Mouse (Mus musculus): ENCODE measurements around the gene Bscl2.
"Not testable (repeated sequence)": the region's sequence is repeated elsewhere in the genome, so short reads cannot be mapped to it uniquely, and the experiment has no call there.

Bscl2 gene

DNA sequence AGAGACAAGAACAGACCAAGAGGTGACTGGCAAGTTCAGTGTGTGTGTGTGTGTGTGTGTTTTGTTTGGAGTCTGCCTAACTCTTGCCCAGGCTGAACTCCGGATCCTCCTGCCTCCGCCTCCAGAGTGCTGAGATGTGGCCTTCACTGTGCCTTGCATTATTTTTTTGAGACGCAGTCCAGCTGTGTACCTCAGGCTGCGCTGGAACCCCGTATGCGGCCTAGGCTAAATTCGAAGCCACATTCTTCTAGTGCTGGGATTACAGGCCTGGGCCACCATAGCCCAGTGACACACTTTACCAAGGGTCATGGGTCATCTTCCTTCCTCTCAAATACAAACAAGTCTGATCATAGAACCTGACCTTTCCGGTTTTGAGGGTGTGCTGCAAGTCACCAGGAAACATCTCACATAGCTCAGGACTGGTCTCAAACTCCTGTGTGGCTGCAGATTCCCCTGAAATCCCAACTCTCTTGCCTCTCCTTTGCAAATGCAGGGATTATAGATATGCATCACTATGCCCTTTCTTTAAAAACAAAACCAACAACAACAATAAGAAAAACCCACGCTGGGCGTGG, 35.1 kb downstream of the Bscl2 start:
- DNase-seq = no peak

DNA sequence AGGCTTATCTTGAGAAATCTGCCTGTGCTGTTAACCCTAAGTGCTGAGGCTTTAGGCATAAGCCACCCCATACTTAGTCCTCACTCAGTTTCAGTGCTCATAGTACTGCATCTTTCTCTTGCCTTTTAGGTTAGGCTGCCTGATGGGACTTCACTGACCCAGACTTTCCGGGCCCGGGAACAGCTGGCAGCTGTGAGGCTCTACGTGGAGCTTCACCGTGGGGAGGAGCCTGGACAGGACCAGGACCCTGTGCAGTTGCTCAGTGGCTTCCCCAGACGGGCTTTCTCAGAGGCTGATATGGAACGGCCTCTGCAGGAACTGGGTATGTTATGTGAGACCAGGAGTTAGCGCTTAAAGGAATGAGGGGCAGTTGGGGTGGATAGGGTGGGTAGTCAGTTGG, 37.8 kb downstream of the Bscl2 start:
- no peak for DNase-seq

DNA sequence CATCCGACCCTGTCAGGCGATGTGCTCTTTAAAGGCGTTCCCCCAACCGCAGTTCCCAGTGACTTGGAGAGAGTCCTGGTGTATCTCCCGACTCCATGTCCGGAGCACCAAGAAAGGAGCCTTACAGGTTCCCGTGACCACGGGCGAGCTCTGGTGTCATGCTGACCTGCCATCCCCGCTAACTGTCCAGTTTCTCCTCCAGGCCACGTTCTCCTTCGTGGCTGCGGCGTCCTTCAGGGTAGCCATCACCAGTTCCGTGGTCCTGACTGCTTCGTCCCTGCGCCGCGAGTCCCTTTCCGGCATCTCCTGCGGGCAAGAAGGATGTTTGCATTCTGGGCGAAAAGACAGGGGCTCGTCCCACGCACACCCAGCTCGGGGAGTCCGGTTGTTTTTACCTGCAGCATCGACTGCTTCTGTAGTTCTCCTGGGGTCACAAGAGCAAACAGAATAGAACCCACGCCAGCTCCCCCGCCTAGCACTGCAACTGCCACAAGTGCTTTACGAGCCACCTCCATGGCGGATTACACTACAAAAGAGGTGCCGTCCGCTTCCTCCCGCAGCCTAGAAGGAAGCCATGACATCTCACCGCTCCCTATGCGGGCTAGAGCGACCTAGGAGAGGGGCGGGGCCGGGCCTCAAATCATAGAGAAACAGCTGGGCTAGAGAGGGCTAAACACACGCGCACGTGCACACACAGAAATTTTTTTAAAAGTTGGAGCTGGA, 43.2 kb downstream of the Bscl2 start, which contains the start of gene Uqcc3:
TSS of gene Uqcc3 (minus strand) at position 613 of the 723 bp plus-strand sequence.
- peak; percentile 80 to 88 for DNase-seq

DNA sequence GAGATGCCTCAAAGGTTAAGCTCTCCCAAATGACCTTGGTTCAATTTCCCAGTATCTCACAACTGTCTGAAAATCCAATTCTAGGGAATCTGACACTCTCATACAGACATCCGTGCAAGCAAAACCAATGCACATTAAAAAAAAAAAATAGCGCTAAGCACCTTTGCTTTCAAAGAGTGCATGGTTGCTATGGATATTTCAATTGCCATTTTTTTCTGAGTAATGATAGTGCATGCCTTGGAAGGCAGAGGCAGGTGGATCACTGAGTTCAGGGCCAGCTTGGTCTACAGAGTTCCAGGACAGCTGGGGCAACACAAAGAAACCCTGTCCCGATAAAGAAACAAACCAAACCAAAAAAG, 43.7 kb downstream of the Bscl2 start:
- no peak for DNase-seq

DNA sequence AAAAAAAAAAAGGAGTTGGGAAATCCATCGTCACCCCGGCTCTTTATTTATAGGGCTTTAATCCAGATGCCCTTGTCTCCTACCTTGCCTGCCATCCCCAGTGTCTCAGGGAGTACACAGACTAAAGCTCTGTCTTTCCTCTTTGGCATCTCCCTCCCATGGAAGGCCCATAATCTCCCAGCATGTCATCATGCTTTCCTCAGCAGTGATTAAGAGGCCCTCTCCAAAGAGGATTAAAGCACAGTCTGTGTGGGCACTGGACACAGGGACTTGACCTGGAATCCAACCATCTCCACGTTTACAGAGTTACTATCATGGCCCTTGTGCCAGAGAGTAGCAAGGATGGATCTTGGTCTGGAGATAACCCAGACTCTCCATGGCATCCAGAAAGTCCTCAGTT, 46.3 kb downstream of the Bscl2 start, which contains the start of the genes Lbhd1 and Gm49403:
TSS of gene Lbhd1 (plus strand) at position 117 of the 400 bp plus-strand sequence.
TSS of gene Gm49403 (plus strand) at position 315 of the 400 bp plus-strand sequence.
- DNase-seq = no peak

DNA sequence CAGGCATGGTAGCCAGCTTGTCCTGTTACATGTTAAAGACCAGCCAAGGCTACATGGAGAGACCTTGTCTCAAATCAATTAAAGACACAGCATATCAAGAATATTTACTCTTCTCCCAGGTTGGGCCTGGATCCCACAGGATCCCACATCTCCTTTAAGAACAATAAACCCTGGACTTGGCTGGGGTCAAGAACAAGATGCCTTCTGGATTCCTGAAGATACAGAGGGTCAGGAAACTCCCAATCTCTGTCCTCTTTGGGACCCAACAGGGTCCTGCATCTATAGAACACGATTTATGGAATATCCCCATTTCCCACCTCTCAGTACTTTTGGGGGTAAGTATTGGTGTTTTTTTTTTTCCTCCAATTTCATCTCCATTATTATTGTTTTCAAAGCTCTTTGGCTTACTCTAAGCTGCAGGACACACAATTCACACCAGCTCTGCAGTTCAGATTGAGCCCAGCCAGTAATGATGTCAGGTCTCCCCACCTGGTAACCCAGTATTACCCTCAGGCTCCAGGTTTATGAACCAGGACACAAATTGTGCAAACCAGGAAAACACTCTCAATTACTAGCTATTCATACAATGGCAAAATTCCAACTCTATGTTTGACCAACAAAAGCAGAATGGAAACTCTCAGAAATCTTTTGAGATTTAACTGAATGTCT, 49.8 kb downstream of the Bscl2 start:
- DNase-seq = no peak

DNA sequence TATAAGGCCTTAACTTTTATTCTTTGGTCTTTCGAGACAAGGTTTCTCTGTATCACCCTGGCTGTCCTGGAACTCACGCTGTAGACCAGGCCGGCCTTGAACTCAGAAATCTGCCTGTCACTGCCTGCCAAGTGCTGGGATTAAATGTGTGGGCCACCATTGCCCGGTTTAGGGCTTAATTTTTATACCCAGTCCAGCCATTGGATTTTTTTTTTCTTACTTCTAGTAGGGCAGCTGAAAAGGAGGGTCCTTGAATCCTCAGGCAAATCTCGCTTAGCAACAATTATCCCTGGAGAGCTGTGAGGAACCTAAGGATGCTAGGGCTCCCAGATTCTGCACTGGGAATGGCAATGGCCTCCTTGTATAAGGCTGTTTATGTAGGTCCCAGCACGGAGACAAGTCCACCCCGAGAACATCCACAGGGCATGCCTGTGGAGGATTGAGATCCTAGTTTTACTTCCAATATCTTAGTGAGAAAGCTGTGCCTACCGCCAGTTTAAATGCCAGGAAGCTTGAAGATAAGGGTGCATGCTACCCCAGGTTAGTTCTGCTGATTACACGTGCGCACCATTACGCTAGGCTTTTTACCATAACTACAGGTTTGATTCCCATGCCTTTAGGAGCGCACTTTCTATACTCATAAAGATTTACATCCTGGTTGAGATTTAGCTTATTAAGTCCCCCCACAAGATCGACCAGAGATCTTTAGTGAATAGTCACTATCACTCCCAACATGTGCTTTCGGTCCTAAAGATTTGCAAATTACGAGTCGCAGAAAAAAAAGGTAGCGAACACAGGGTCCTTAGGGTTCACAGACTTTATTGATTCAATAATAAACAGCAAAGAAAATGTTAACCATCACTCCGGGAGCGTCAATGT, 50.6 kb downstream of the Bscl2 start:
- no peak for DNase-seq

DNA sequence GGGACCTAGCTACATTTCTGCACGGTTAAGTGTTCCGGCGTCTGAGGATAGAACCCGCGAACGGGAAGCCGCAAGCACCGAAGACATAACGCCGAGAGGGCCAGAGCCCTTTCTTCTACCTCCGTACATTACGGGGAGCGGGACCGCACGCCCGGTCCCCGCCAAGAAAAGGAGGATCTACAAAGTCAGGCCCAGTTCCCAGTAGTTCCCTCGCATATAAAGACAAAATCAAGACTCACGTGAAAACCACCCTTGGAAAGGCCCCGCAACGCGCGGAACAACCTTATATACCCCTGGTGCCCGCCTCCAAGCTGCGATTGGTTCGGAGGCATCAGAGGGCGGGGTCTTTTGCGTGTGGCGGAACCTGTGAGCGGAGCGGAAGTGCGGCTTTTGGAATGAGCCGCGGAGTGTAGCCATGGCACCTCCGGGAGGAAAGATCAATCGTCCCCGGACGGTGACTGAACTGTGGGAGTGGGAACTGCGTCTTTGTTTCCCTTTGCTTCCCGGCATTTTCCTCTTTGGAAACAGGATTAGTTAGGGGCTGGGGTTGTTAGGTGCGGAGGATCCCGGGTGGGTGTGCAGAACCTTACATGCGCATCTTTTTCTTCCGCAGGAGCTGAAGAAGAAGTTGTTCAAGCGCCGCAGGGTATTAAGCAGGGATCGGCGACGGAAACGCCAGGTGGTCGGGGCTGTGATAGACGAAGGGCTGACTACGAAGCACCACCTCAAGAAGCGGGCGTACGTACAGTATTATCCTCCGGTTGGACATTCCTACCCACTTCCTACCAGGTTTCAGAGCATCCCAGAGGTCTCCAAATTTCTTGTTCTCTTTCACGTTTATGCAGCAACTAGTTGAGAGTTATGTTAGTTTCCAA, 51.5 kb downstream of the Bscl2 start, which contains the start of the genes 1810009A15Rik and Gm49416:
TSS of gene 1810009A15Rik (plus strand) at position 343 of the 875 bp plus-strand sequence.
TSS of gene Gm49416 (plus strand) at position 416 of the 875 bp plus-strand sequence.
- peak; percentile 89 to 91 for DNase-seq

DNA sequence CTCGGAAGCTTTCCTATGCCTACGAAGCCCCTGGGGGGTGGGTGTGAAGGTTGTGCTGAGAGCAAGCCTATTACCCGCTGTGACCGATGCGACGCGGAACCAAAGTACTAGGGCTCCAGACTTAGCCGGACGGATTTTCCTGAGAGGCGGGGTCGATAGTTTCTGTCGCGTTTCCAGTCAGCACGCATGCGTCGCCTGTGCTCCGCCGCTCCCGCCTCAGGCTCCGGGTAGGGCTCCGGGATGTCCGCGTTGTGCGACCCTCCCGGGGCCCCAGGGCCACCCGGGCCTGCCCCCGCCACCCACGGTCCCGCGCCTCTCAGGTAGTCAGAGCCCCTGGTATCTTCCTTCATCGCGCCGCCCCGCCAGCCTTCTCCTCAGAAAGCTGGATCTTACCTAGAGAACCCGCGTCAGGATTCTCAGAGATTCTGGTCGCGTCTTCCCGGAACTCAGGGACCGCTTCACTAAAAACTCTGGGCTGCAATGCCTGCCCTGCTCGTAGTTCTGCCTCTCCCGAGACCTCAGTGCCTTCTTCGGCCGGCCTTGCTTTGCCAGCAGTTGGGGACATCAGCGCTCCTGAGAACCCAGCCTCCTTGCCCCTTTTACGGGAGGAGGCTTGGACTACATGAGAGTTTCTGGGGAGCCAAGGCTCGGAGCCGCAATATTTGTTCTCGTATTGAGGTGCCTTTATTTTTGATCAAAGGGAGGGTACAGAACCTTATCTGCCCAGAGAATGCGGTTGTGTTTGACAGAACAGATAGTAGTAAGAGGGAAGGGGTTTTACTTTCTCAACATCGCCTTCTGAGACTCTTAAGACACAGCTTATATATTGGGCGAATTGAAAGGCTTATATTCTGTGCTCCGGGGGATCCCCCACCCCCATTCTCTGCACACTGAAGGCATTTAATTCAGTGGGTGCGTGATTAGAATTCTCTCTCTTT, 55.8 kb downstream of the Bscl2 start, which contains the start of gene Ints5:
TSS of gene Ints5 (plus strand) at position 177 of the 938 bp plus-strand sequence.
- DNase-seq = peak; percentile 66 to 81

DNA sequence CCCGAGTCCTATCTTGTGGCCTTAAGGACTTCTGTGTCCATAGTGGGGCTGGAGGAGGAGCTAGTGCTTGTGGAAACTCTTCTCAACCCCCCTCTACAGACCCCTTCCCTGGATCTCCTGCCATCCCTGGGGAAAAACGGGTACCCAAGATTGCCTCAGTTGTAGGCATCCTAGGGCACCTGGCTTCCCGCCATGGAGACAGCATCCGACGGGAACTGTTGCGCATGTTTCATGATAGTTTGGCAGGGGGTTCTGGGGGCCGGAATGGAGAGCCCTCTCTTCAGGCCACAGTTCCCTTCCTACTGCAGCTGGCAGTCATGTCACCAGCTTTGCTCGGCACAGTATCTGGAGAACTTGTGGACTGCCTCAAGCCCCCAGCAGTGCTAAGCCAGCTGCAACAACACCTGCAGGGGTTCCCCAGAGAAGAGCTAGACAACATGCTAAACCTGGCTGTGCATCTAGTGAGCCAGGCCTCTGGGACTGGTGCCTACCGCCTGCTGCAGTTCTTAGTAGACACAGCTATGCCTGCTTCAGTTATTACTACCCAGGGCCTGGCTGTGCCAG, 58.2 kb downstream of the Bscl2 start:
- DNase-seq = no peak

DNA sequence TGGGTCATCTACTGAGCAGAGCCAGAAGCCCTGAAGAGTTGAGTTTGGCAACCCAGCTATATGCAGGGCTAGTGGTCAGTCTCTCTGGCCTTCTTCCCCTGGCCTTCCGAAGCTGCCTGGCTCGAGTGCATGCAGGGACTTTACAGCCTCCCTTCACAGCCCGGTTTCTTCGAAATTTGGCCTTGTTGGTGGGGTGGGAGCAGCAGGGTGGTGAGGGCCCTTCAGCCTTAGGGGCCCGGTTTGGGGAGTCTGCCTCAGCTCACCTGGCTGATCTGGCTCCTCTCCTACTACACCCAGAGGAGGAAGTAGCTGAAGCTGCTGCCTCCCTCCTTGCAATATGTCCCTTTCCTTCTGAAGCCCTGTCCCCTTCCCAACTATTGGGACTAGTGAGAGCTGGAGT, 59.0 kb downstream of the Bscl2 start:
- not testable (repeated sequence) for DNase-seq

DNA sequence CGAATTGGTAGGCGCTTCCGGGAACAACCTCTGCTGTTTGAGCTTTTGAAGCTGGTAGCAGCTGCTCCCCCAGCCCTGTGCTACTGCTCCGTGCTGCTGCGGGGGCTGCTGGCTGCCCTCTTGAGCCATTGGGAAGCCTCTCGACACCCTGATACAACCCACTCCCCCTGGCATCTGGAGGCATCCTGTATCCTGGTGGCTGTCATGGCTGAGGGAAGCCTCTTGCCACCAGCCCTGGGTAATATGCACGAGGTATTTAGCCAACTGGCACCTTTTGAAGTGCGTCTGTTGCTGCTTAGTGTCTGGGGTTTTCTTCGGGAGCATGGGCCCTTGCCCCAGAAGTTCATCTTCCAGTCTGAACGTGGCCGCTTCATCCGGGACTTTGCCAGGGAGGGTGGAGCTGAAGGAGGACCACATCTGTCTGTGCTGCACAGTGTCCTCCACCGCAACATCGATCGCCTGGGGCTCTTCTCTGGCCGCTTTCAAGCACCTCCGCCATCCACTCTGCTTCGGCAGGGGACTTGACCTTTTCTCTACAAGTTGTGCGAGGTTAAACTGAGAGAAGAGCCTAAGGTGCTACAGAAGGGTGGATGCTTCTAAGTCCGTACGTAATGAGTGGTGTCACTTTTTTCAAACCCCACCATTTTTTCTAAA, 60.1 kb downstream of the Bscl2 start:
- DNase-seq = not testable (repeated sequence)

DNA sequence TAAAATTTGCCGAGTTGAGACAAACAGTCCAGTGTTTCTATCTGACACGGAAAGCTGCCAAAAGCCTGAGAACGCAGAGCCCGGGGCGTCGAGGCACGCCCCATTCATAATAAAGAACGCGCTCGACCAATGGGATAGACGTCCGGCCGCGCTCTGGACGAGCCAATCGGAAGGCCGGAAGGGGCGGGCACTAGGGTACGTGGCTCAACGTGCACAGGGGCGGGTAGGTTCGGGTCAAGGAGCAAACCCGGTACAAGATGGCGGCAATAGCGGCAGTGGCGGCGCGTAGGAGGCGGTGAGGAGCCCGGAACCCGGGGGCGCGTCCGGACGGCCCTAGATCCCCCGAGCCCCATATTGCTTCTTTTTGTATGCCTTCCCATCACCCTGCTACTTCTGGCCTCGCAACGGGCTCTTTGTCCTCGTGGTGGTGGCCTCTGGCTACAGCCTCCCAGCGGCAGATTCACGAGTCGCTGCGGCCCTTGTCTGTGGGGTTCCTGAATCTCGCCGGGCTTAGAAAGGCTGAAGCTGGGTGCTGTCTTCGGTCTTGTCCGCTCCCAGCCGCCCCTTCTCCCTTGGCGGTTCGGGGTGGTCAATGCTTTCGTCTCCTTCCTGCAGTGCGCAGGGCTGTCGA, 60.7 kb downstream of the Bscl2 start, which contains the start of gene Ganab:
TSS of gene Ganab (plus strand) at position 207 of the 631 bp plus-strand sequence.
- peak; percentile 90 for DNase-seq
